Mouse (Mus musculus) layer of hippocampus, adult 18-20 months (tissue): ENCODE data around the gene Stbd1. TPM values are rescaled to one million over a fixed set of nuclear protein-coding genes. Genes with fewer than 3 reads are reported as not detected.

Experiments
- DNase-seq, 2 experiments: peaks; one replicate each; pipeline ENCODE4 v3.0.0; 2022; ENCODE audit warnings: low spot score in 2 of 2
- total RNA-seq, 2 experiments: library from RNA; stranded (reverse); gene quantifications; 2 replicates each; pipeline ENCODE4 v1.2.3; 2021

The Stbd1 gene
- total RNA-seq, 2 experiments from 2014 or later, result 2.6 to 3.4 TPM

GRCm38 (mm10) chr5:92635891-92636290 lies 33.0 kb downstream of the Stbd1 start:
- no peak for DNase-seq

- no peak for DNase-seq
These were observed 38.0 kb downstream of the Stbd1 start for GRCm38 (mm10) chr5:92640861-92641260.

Other genes starting within 250 kb of the Stbd1 start
- 10 to 100 TPM; 29.6 to 32.0 TPM for gene Nup54, start 167.8 kb upstream of the Stbd1 start, total RNA-seq
- 10 to 100 TPM; 92.7 to 93.2 TPM for gene Scarb2, start 96.2 kb upstream of the Stbd1 start, total RNA-seq
- gene Fam47e, start 48.0 kb upstream of the Stbd1 start, total RNA-seq, result 1 to 10 TPM in 1 of 2 experiments, under 1 TPM in 1; 0.48 to 1.1 TPM
- under 1 TPM; 0.46 to 0.92 TPM for gene Ccdc158, start 72.2 kb downstream of the Stbd1 start, total RNA-seq
- gene Shroom3, start 80.4 kb downstream of the Stbd1 start, total RNA-seq, result 1 to 10 TPM; 2.3 to 2.5 TPM